9 mouse cellular contexts compared by ENCODE assay signal in the genomic region with DNA sequence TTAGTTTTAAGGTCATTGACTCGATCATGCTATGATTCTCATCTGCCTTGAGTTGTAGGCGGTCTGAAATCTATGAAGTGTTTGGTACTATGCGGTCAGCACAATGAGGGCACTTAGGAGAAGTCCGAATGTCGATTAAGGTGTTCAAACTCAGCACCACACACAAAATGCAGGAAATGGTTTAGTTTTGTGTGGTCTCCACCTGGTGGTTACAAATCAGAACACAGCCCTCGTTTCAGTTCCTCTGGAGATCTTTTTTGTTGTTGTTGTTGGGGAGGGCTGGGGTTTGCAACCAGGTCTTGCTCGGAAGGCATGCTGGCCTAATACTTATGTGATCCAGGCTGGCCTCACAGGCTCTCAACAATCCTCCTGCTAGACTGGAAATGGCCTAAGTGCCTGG. TPM values are rescaled to one million over a fixed set of nuclear protein-coding genes. Genes with fewer than 3 reads are reported as not detected.
DNase-seq lines count a peak whose midpoint lies in the region; ATAC-seq and TF ChIP-seq lines count a peak whose summit lies in the region.
"Had no signal": no experiment of that assay in that cellular context is flagged by ENCODE, and none has a peak within 500 bp of the region (broad histone marks: within the 10 kb centered on the region; RNA-seq: fewer than 3 reads in every experiment).

No protein-coding gene starts in this region.

- H3K36me3 ChIP-seq in forebrain, postnatal 0 days (ENCODE audit: insufficient read depth) = no peaks in the 10 kb centered on the region
- no peaks in the 10 kb centered on the region for H3K36me3 ChIP-seq in forebrain, embryonic 11.5 days (ENCODE audit: control insufficient read depth, insufficient read depth, low read length)
- H3K36me3 ChIP-seq: liver, embryonic 15.5 days had no signal

- ATAC-seq in forebrain, postnatal 0 days = peak; percentile 32; the same call in 1 of the 2 replicates
- no peak for ATAC-seq in forebrain, embryonic 11.5 days (replicated peaks; ENCODE audit: low FRiP score)
- ATAC-seq in common myeloid progenitor, adult 5-6 weeks (replicated peaks; ENCODE audit: low read depth, poor library complexity, severe bottlenecking) = peak; percentile 78

- 73% methylated on average over 7 of the region's 7 CpGs for WGBS in forebrain, postnatal 0 days
- 79% methylated on average over 7 of the region's 7 CpGs for WGBS in forebrain, embryonic 11.5 days

- no peak overlapping the region for H3K27ac ChIP-seq in forebrain, postnatal 0 days (ENCODE audit: low read depth, low read length)
- H3K27ac ChIP-seq in forebrain, embryonic 11.5 days (ENCODE audit: low read depth, low read length) = no peak overlapping the region
- H3K27ac ChIP-seq: liver, embryonic 15.5 days had no signal

- no peak overlapping the region for H3K9ac ChIP-seq in forebrain, postnatal 0 days
- no peak overlapping the region for H3K9ac ChIP-seq in forebrain, embryonic 11.5 days (ENCODE audit: low read length)
- H3K9ac ChIP-seq: liver, embryonic 15.5 days had no signal

- H3K9me3 ChIP-seq in forebrain, postnatal 0 days (ENCODE audit: low read length) = no peaks in the 10 kb centered on the region
- H3K9me3 ChIP-seq in forebrain, embryonic 11.5 days (ENCODE audit: control insufficient read depth, low read length) = no peaks in the 10 kb centered on the region
- H3K9me3 ChIP-seq: liver, embryonic 15.5 days had no signal

- no peak overlapping the region for H3K4me3 ChIP-seq in forebrain, postnatal 0 days (ENCODE audit: low read depth, low read length)
- no peak overlapping the region for H3K4me3 ChIP-seq in forebrain, embryonic 11.5 days (ENCODE audit: low read depth, low read length)
- H3K4me3 ChIP-seq: liver, embryonic 15.5 days had no signal

- TF ChIP-seq CTCF in forebrain, postnatal 0 days (IDR thresholded peaks at IDR 0.05; ENCODE audit: low read depth) = peak; percentile 75

- H3K4me1 ChIP-seq in forebrain, postnatal 0 days (ENCODE audit: insufficient read depth) = no peaks in the 10 kb centered on the region
- no peaks in the 10 kb centered on the region for H3K4me1 ChIP-seq in forebrain, embryonic 11.5 days (replicated peaks; ENCODE audit: control insufficient read depth, insufficient read depth, low read length)
- H3K4me1 ChIP-seq: liver, embryonic 15.5 days had no signal

- no peak overlapping the region for H3K4me2 ChIP-seq in forebrain, postnatal 0 days (ENCODE audit: low read depth)
- no peak overlapping the region for H3K4me2 ChIP-seq in forebrain, embryonic 11.5 days (ENCODE audit: low read depth, low read length, severe bottlenecking)
- H3K4me2 ChIP-seq: liver, embryonic 15.5 days had no signal

- DNase-seq in forebrain, postnatal 0 days = peak; percentile 48
- no peak for DNase-seq in forebrain, embryonic 11.5 days (ENCODE audit: low spot score)
- DNase-seq in ovary, postnatal 14 days (ENCODE audit: low spot score) = peak; percentile 13
- no peak for DNase-seq in ovary, postnatal 10 days (ENCODE audit: low spot score)
- DNase-seq in layer of hippocampus, postnatal 36 days = peak; percentile 7 to 14
- peak; percentile 59 to 65 for DNase-seq in right cerebral cortex, adult 2 months (ENCODE audit: low spot score in 2 of 2)
- no peak for DNase-seq in gastrocnemius, adult 8-10 months (ENCODE audit: low spot score in 2 of 2)

- H3K27me3 ChIP-seq in forebrain, postnatal 0 days (ENCODE audit: insufficient read depth, low read length) = no peaks in the 10 kb centered on the region
- H3K27me3 ChIP-seq in forebrain, embryonic 11.5 days (ENCODE audit: control insufficient read depth, insufficient read depth, low read length) = no peaks in the 10 kb centered on the region
- H3K27me3 ChIP-seq: liver, embryonic 15.5 days had no signal

RNA-seq across cellular contexts. Expression of gene Eif2a, which starts 34.8 kb away (rescaled TPM):
- total RNA-seq in forebrain, postnatal 0 days (2014; rRNA removed) = 79.4 and 94.3 TPM in 2 replicates
- 41.8 and 44.2 TPM in 2 replicates for polyA plus RNA-seq in forebrain, postnatal 0 days (2015; fragmentation: Nextera tagmentation; extraction: Ambion mirVana)
- 58.9 and 61.9 TPM in 2 replicates for polyA plus RNA-seq in forebrain, embryonic 11.5 days (2014; fragmentation: Nextera tagmentation; extraction: Ambion mirVana)
- 139 and 146 TPM in 2 replicates for total RNA-seq in common myeloid progenitor, adult 5-6 weeks (2017)
- 10 to 100 TPM; 44.4 to 44.8 TPM for total RNA-seq in layer of hippocampus, postnatal 36 days (2021)
- 10 to 100 TPM; 39.4 to 49.8 (median 47.2) TPM for total RNA-seq in gastrocnemius, adult 8-10 months (2022)

RNA-seq across cellular contexts. Expression of gene Serp1, which starts 34.9 kb away (rescaled TPM):
- 45.8 and 49.3 TPM in 2 replicates for total RNA-seq in forebrain, postnatal 0 days (2014; rRNA removed)
- polyA plus RNA-seq in forebrain, postnatal 0 days (2015; fragmentation: Nextera tagmentation; extraction: Ambion mirVana) = 59.5 and 64.5 TPM in 2 replicates
- polyA plus RNA-seq in forebrain, embryonic 11.5 days (2014; fragmentation: Nextera tagmentation; extraction: Ambion mirVana) = 136 and 140 TPM in 2 replicates
- 70.9 and 73.1 TPM in 2 replicates for total RNA-seq in common myeloid progenitor, adult 5-6 weeks (2017)
- total RNA-seq in layer of hippocampus, postnatal 36 days (2021) = 10 to 100 TPM; 25.3 to 26.3 TPM
- 1 to 10 TPM; 5.3 to 7.7 (median 6.6) TPM for total RNA-seq in gastrocnemius, adult 8-10 months (2022)

Comparison
In these comparisons a context has a peak if more than half of its experiments do, and no peak if none do; other contexts are left out.
1. DNase-seq: peak in forebrain, postnatal 0 days (single experiment), ovary, postnatal 14 days (single experiment), layer of hippocampus, postnatal 36 days (2 of 2) and right cerebral cortex, adult 2 months (2 of 2); none in forebrain, embryonic 11.5 days (single experiment), ovary, postnatal 10 days (single experiment) and gastrocnemius, adult 8-10 months (0 of 2).